In the genomic region with DNA sequence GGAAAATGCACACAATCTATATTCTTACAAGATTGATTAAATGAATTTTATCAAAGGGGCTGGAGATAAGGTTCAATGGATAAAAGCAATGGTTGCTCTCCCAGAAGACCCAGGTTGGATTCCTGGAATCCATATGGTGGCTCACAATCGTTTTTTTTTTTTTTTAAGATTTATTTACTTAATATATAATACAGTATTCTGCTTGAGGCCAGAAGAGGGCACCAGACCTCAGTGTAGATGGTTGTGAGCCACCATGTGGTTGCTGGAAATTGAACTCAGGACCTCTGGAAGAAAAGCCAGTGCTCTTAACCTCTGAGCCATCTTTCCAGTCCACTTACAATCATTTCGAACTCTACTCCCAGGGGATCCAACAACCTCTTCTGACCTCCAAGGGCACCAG, we compare ENCODE assay signal across 20 mouse cellular contexts.
DNase-seq lines count a peak whose midpoint lies in the region; ATAC-seq and TF ChIP-seq lines count a peak whose summit lies in the region.
"Had no signal": no experiment of that assay in that cellular context is flagged by ENCODE, and none has a peak within 500 bp of the region (broad histone marks: within the 10 kb centered on the region; RNA-seq: fewer than 3 reads in every experiment).

No protein-coding gene starts in this region.

- no peaks in the 10 kb centered on the region for H3K9me3 ChIP-seq in kidney, embryonic 16.5 days (ENCODE audit: low read length)
- no peaks in the 10 kb centered on the region for H3K9me3 ChIP-seq in E14TG2a.4 (ENCODE audit: low read length)
- H3K9me3 ChIP-seq in midbrain, embryonic 13.5 days: no peaks in the 10 kb centered on the region
- H3K9me3 ChIP-seq: embryonic facial prominence, embryonic 10.5 days; heart, embryonic 13.5 days; hindbrain, embryonic 10.5 days; lung, embryonic 15.5 days; midbrain, embryonic 15.5 days; stomach, embryonic 15.5 days had no signal

- 90% methylated on average over 2 of the region's 2 CpGs for WGBS in kidney, embryonic 16.5 days
- 83% methylated on average over 2 of the region's 2 CpGs for WGBS in midbrain, embryonic 13.5 days

- peak; percentile 18 for TF ChIP-seq CTCF in E14TG2a.4 (conservative IDR thresholded peaks at IDR 0.05; ENCODE audit: low read length)

- peak; percentile 28 for DNase-seq in kidney, adult 9 months
- DNase-seq in 3T3-L1 (ENCODE audit: low read depth, low spot score): peak; percentile 33
- DNase-seq in ZHBTc4 (ENCODE audit: low read depth, low spot score): peak; percentile 35
- no peak for DNase-seq in heart, adult 8-10 months (ENCODE audit: low spot score)
- DNase-seq: adrenal gland, postnatal 10 days; cerebellum, adult 11-12 months; cerebellum, postnatal 36 days; kidney, postnatal 25 days; right cerebral cortex, adult 18-20 months; spleen, adult 18-20 months had no signal

- no peaks in the 10 kb centered on the region for H3K27me3 ChIP-seq in kidney, embryonic 16.5 days (ENCODE audit: insufficient read depth, low read length)
- H3K27me3 ChIP-seq in E14TG2a.4 (ENCODE audit: insufficient read depth, low read length): no peaks in the 10 kb centered on the region
- H3K27me3 ChIP-seq in midbrain, embryonic 13.5 days: no peaks in the 10 kb centered on the region
- H3K27me3 ChIP-seq: heart, embryonic 13.5 days; lung, embryonic 15.5 days; midbrain, embryonic 15.5 days; stomach, embryonic 15.5 days had no signal

- H3K9ac ChIP-seq in kidney, embryonic 16.5 days (replicated peaks; ENCODE audit: low read length): no peak overlapping the region
- no peak overlapping the region for H3K9ac ChIP-seq in midbrain, embryonic 13.5 days (replicated peaks)
- H3K9ac ChIP-seq: heart, embryonic 13.5 days; lung, embryonic 15.5 days; midbrain, embryonic 15.5 days; stomach, embryonic 15.5 days had no signal

- H3K4me2 ChIP-seq in kidney, embryonic 16.5 days (replicated peaks; ENCODE audit: low read depth, low read length): no peak overlapping the region
- H3K4me2 ChIP-seq in midbrain, embryonic 13.5 days (replicated peaks): no peak overlapping the region
- H3K4me2 ChIP-seq: heart, embryonic 13.5 days; lung, embryonic 15.5 days; midbrain, embryonic 15.5 days; stomach, embryonic 15.5 days had no signal

- H3K4me3 ChIP-seq in kidney, embryonic 16.5 days (ENCODE audit: low read length): no peak overlapping the region
- H3K4me3 ChIP-seq in E14TG2a.4 (replicated peaks; ENCODE audit: low read length): no peak overlapping the region
- no peak overlapping the region for H3K4me3 ChIP-seq in midbrain, embryonic 13.5 days (replicated peaks)
- H3K4me3 ChIP-seq: embryonic facial prominence, embryonic 10.5 days; heart, embryonic 13.5 days; hindbrain, embryonic 10.5 days; lung, embryonic 15.5 days; midbrain, embryonic 15.5 days; stomach, embryonic 15.5 days had no signal

- peaks cover 10% of the 10 kb centered on the region for H3K36me3 ChIP-seq in kidney, embryonic 16.5 days (ENCODE audit: insufficient read depth, low read length)
- H3K36me3 ChIP-seq in E14TG2a.4 (ENCODE audit: insufficient read depth, low read length): peaks cover 17% of the 10 kb centered on the region
- H3K36me3 ChIP-seq in midbrain, embryonic 13.5 days: peaks cover 13% of the 10 kb centered on the region

- H3K27ac ChIP-seq in kidney, embryonic 16.5 days (ENCODE audit: low read length): no peak overlapping the region
- no peak overlapping the region for H3K27ac ChIP-seq in midbrain, embryonic 13.5 days
- H3K27ac ChIP-seq: embryonic facial prominence, embryonic 10.5 days; heart, embryonic 13.5 days; hindbrain, embryonic 10.5 days; lung, embryonic 15.5 days; midbrain, embryonic 15.5 days; stomach, embryonic 15.5 days had no signal

- H3K4me1 ChIP-seq in kidney, embryonic 16.5 days (ENCODE audit: insufficient read depth, low read length): no peaks in the 10 kb centered on the region
- H3K4me1 ChIP-seq in E14TG2a.4 (replicated peaks; ENCODE audit: low read depth, low read length): no peaks in the 10 kb centered on the region
- H3K4me1 ChIP-seq in midbrain, embryonic 13.5 days (replicated peaks): no peaks in the 10 kb centered on the region
- H3K4me1 ChIP-seq: embryonic facial prominence, embryonic 10.5 days; hindbrain, embryonic 10.5 days; lung, embryonic 15.5 days; midbrain, embryonic 15.5 days; stomach, embryonic 15.5 days had no signal

- ATAC-seq in kidney, embryonic 16.5 days (ENCODE audit: low FRiP score, low TSS enrichment): no peak
- no peak for ATAC-seq in midbrain, embryonic 13.5 days
- ATAC-seq: forebrain, embryonic 14.5 days; midbrain, embryonic 15.5 days had no signal
